Mouse (Mus musculus) left cerebral cortex, postnatal 4 days (tissue): ENCODE results near the gene Sag. TPM values are rescaled to one million over a fixed set of nuclear protein-coding genes. Genes with fewer than 3 reads are reported as not detected.

Source experiments
- DNase-seq: peaks from one replicate; pipeline ENCODE4 v3.0.0-alpha.2; 2022
- intact Hi-C: fragments of 180-260 bp; cut with DNase I; formaldehyde crosslinking; loops from one replicate; pipeline ENCODE4 v1.15.1; 2025
- total RNA-seq, 2 experiments: library from RNA; stranded (reverse); gene quantifications; 2 replicates each; pipeline ENCODE4 v1.2.3; 2021

Sag gene
- 1 to 10 TPM; 1.1 to 2.0 TPM for total RNA-seq

- DNase-seq = no peak
- intact Hi-C loops = no loop called here
Observed at GRCm38 (mm10) chr1:87803576-87803975, at the start of gene Sag. Sag (plus strand) TSS chr1:87803680.

GRCm38 (mm10) chr1:87755641-87756470, 47.6 kb upstream of the Sag start, which contains the start of gene Atg16l1:
Atg16l1 (plus strand) TSS chr1:87755870.
- intact Hi-C loops = loop anchor here (5.0 kb wide), 1 partner anchor 309 kb away; no protein-coding TSS in a partner anchor
- DNase-seq = peak; percentile 94

- DNase-seq = no peak
- intact Hi-C loops = no loop called here
Observed at GRCm38 (mm10) chr1:87763821-87764220, 39.7 kb upstream of the Sag start.

GRCm38 (mm10) chr1:87765741-87766140, 37.7 kb upstream of the Sag start:
- intact Hi-C loops = no loop called here
- DNase-seq = no peak

- no peak for DNase-seq
- intact Hi-C loops = no loop called here
Observed at GRCm38 (mm10) chr1:87766233-87766632, 37.2 kb upstream of the Sag start.

- intact Hi-C loops = no loop called here
- no peak for DNase-seq
Observed at GRCm38 (mm10) chr1:87769263-87769662, 34.2 kb upstream of the Sag start.

- intact Hi-C loops = loop anchor here (10.0 kb wide), 1 partner anchor 174 kb away; no protein-coding TSS in a partner anchor
- DNase-seq = no peak
Observed at GRCm38 (mm10) chr1:87770486-87770885, 33.0 kb upstream of the Sag start.

- intact Hi-C loops = loop anchor here (10.0 kb wide), 1 partner anchor 173 kb away; no protein-coding TSS in a partner anchor
- no peak for DNase-seq
Observed at GRCm38 (mm10) chr1:87771724-87772123, 31.8 kb upstream of the Sag start.

GRCm38 (mm10) chr1:87773336-87773735, 30.1 kb upstream of the Sag start:
- no peak for DNase-seq
- intact Hi-C loops = loop anchor here (10.0 kb wide), 1 partner anchor 171 kb away; no protein-coding TSS in a partner anchor

GRCm38 (mm10) chr1:87774845-87775244, 28.6 kb upstream of the Sag start:
- no peak for DNase-seq
- intact Hi-C loops = loop anchor here (5.0 to 10.0 kb wide), 2 partner anchors 170 to 543 kb away; no protein-coding TSS in a partner anchor

- intact Hi-C loops = loop anchor here (5.0 to 10.0 kb wide), 2 partner anchors 166 to 547 kb away; no protein-coding TSS in a partner anchor
- no peak for DNase-seq
Observed at GRCm38 (mm10) chr1:87779204-87779785, 24.2 kb upstream of the Sag start.

- intact Hi-C loops = no loop called here
- peak; percentile 38 for DNase-seq
Observed at GRCm38 (mm10) chr1:87785703-87786102, 17.8 kb upstream of the Sag start.

- intact Hi-C loops = no loop called here
- peak; percentile 37 for DNase-seq
Observed at GRCm38 (mm10) chr1:87786251-87786650, 17.2 kb upstream of the Sag start.

- DNase-seq = no peak
- intact Hi-C loops = no loop called here
Observed at GRCm38 (mm10) chr1:87789665-87790064, 13.8 kb upstream of the Sag start.

- no peak for DNase-seq
- intact Hi-C loops = no loop called here
Observed at GRCm38 (mm10) chr1:87792438-87793137, 10.9 kb upstream of the Sag start.

- DNase-seq = no peak
- intact Hi-C loops = no loop called here
Observed at GRCm38 (mm10) chr1:87793138-87793449, 10.4 kb upstream of the Sag start.

- intact Hi-C loops = no loop called here
- no peak for DNase-seq
Observed at GRCm38 (mm10) chr1:87797702-87798101, 5.8 kb upstream of the Sag start.

GRCm38 (mm10) chr1:87798306-87798705, 5.2 kb upstream of the Sag start:
- DNase-seq = no peak
- intact Hi-C loops = no loop called here

GRCm38 (mm10) chr1:87807751-87808150, 4.3 kb downstream of the Sag start:
- no peak for DNase-seq
- intact Hi-C loops = no loop called here

- intact Hi-C loops = no loop called here
Observed at GRCm38 (mm10) chr1:87811391-87811790, 7.9 kb downstream of the Sag start.

GRCm38 (mm10) chr1:87812061-87812460, 8.6 kb downstream of the Sag start:
- DNase-seq = no peak
- intact Hi-C loops = no loop called here

More at GRCm38 (mm10) chr1:87811391-87811790, 7.9 kb downstream of the Sag start:
- no peak for DNase-seq
